Comparison of ENCODE assay signal across 9 mouse cellular contexts in the genomic region with DNA sequence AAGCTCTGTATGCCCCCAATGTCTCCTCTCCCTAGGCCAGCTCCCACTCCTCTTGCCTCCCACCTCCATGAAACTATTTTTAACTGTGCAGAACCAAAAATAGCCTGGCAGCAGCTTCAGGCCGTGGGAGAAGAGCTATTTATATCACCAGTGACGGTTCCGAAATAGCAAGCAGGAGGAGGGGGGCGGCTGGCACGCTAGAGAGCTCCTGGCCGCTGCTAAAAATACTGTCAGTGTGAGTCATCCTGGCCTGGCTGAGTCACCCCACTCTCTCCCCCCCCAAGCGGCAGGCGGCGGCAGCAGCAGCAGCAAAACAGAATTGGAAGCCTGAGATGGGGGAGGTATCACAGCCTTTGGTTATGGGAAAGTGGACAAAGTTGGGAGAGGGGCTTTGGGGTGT. TPM values are rescaled to one million over a fixed set of nuclear protein-coding genes. Genes with fewer than 3 reads are reported as not detected.
DNase-seq lines count a peak whose midpoint lies in the region; ATAC-seq and TF ChIP-seq lines count a peak whose summit lies in the region.
"Had no signal": no experiment of that assay in that cellular context is flagged by ENCODE, and none has a peak within 500 bp of the region (broad histone marks: within the 10 kb centered on the region; RNA-seq: fewer than 3 reads in every experiment).

No protein-coding gene starts in this region.

- no peaks in the 10 kb centered on the region for H3K9me3 ChIP-seq in kidney, embryonic 15.5 days (replicated peaks)
- H3K9me3 ChIP-seq in CH12.LX (replicated peaks; ENCODE audit: low read length), result peaks cover 5% of the 10 kb centered on the region

- no peak; the same call in 1 of the 2 replicates for TF ChIP-seq EP300 in CH12.LX (IDR thresholded peaks at IDR 0.05; ENCODE audit: low read length)

- no peak for TF ChIP-seq POLR2A in kidney, adult 2 months (IDR thresholded peaks at IDR 0.05; ENCODE audit: low read depth, low read length)
- TF ChIP-seq POLR2A in CH12.LX (IDR thresholded peaks at IDR 0.05; ENCODE audit: low read depth, low read length), result no peak
- TF ChIP-seq POLR2A in cerebellum, adult 2 months (IDR thresholded peaks at IDR 0.05; ENCODE audit: borderline replicate concordance, insufficient read depth, low read length), result no peak

- no peak overlapping the region for H3K9ac ChIP-seq in kidney, embryonic 15.5 days
- no peak overlapping the region for H3K9ac ChIP-seq in CH12.LX (ENCODE audit: insufficient read depth, low read depth)

- no peaks in the 10 kb centered on the region for H3K79me2 ChIP-seq in CH12.LX (replicated peaks; ENCODE audit: control insufficient read depth, extremely low read depth, insufficient read depth, poor library complexity, severe bottlenecking)

- ATAC-seq in kidney, embryonic 15.5 days (replicated peaks; ENCODE audit: low FRiP score), result no peak
- ATAC-seq in megakaryocyte progenitor cell, adult 5-6 weeks (replicated peaks; ENCODE audit: poor library complexity), result peak; percentile 48; the same call in 1 of the 2 replicates

- no peak overlapping the region for H3K4me3 ChIP-seq in kidney, adult 2 months (ENCODE audit: insufficient read depth, low read depth, low read length)
- H3K4me3 ChIP-seq in kidney, embryonic 15.5 days (replicated peaks), result no peak overlapping the region
- H3K4me3 ChIP-seq in CH12.LX (replicated peaks in 1 of 3; ENCODE audit: low read depth in 2 of 3, low read length in 2 of 3, poor library complexity in 1 of 3), result no peak overlapping the region
- H3K4me3 ChIP-seq in cerebellum, adult 2 months (replicated peaks; ENCODE audit: insufficient read depth, low read depth, low read length), result peak overlapping the region; percentile 38

- 0 out of 2 replicates have a peak, but pooled peaks cover 3% of the 10 kb centered on the region for H3K27me3 ChIP-seq in kidney, adult 2 months (replicated peaks; ENCODE audit: control insufficient read depth, insufficient read depth, low read length)
- H3K27me3 ChIP-seq in kidney, embryonic 15.5 days, result peaks cover 78% of the 10 kb centered on the region
- peaks cover 72% of the 10 kb centered on the region for H3K27me3 ChIP-seq in CH12.LX (replicated peaks)
- H3K27me3 ChIP-seq in cerebellum, adult 2 months (ENCODE audit: control insufficient read depth, insufficient read depth, low read length), result no peaks in the 10 kb centered on the region

- DNase-seq in kidney, adult 2 months, result peak; percentile 23
- peak; percentile 58 for DNase-seq in CH12.LX (ENCODE audit: extremely low read depth)
- DNase-seq in cerebellum, adult 2 months, result peak; percentile 91 to 98
- DNase-seq in gastrocnemius, postnatal 36 days, result peak; percentile 54 to 70
- DNase-seq in layer of hippocampus, adult 18-20 months (ENCODE audit: low spot score in 2 of 2), result peak; percentile 76 to 88
- no peak for DNase-seq in spleen, adult 12 weeks (ENCODE audit: low spot score)

- TF ChIP-seq RAD21 in CH12.LX (IDR thresholded peaks at IDR 0.05; ENCODE audit: low read depth, low read length), result no peak

- intact Hi-C loops in gastrocnemius, postnatal 36 days (cut with DNase I), result no loop called here

- TF ChIP-seq CTCF in kidney, adult 2 months (conservative IDR thresholded peaks at IDR 0.05; ENCODE audit: insufficient read depth, insufficient read length, low read depth, low read length), result no peak
- TF ChIP-seq CTCF in CH12.LX (conservative IDR thresholded peaks at IDR 0.05 in 1 of 2, IDR thresholded peaks at IDR 0.05 in 1 of 2; ENCODE audit: low read depth in 2 of 2, low read length in 2 of 2), result peak in 1 of 2 experiments; percentile 35; a peak in 1 of 4 replicates
- TF ChIP-seq CTCF in cerebellum, adult 2 months (IDR thresholded peaks at IDR 0.05; ENCODE audit: borderline replicate concordance, insufficient read depth, low read depth, low read length), result 0 out of 2 replicates have a peak, but pooled peaks have one; percentile 8

- in situ Hi-C loops in CH12.LX (cut with MboI; ENCODE audit: low pct_ligation_motif_present, low pct_unique_long_range_greater_than_20kb, low sequenced_read_pairs), result loop anchor here (25.0 kb wide), 2 partner anchors 356 to 506 kb away; partner anchors contain the start of genes 2010003K11Rik, Rce1 and Syt12

- H3K4me2 ChIP-seq in kidney, embryonic 15.5 days, result no peak overlapping the region
- H3K4me2 ChIP-seq in CH12.LX (ENCODE audit: insufficient read depth, low read depth, poor library complexity, severe bottlenecking), result peak overlapping the region; percentile 19; the same call in 1 of the 2 replicates

- under 1% methylated on average over 9 of the region's 9 CpGs for WGBS in kidney, adult 2 months
- 5% methylated on average over 9 of the region's 9 CpGs for WGBS in kidney, embryonic 15.5 days
- WGBS in cerebellum, adult 2 months, result under 1% methylated on average over 9 of the region's 9 CpGs

- no peaks in the 10 kb centered on the region for H3K4me1 ChIP-seq in kidney, adult 2 months (ENCODE audit: control insufficient read depth, insufficient read depth, low read length)
- H3K4me1 ChIP-seq in kidney, embryonic 15.5 days, result peaks cover 3% of the 10 kb centered on the region
- H3K4me1 ChIP-seq in CH12.LX (ENCODE audit: control insufficient read depth in 1 of 2, insufficient read depth in 2 of 2), result peaks cover 6 to 8% of the 10 kb centered on the region in 2 experiments
- peaks cover 35% of the 10 kb centered on the region for H3K4me1 ChIP-seq in cerebellum, adult 2 months (ENCODE audit: control insufficient read depth, insufficient read depth, low read length)

- dilution Hi-C loops in CH12.LX (cut with MboI; ENCODE audit: extremely low pct_ligation_motif_present, extremely low pct_unique_long_range_greater_than_20kb, low sequenced_read_pairs), result no loop called here

- H3K27ac ChIP-seq in kidney, adult 2 months (ENCODE audit: insufficient read depth, low read depth, low read length), result no peak overlapping the region
- H3K27ac ChIP-seq in kidney, embryonic 15.5 days, result no peak overlapping the region
- no peak overlapping the region for H3K27ac ChIP-seq in CH12.LX (ENCODE audit: insufficient read depth, low read depth)
- peak overlapping the region; percentile 64 for H3K27ac ChIP-seq in cerebellum, adult 2 months (ENCODE audit: insufficient read depth, low read length)

- no peaks in the 10 kb centered on the region for H3K36me3 ChIP-seq in kidney, adult 2 months (ENCODE audit: control insufficient read depth, insufficient read depth, low read length)
- no peaks in the 10 kb centered on the region for H3K36me3 ChIP-seq in kidney, embryonic 15.5 days
- no peaks in the 10 kb centered on the region for H3K36me3 ChIP-seq in CH12.LX (replicated peaks in 1 of 2; ENCODE audit: control insufficient read depth in 1 of 2, insufficient read depth in 1 of 2, low read length in 1 of 2)

RNA-seq across cellular contexts. Expression of gene Npas4, which starts 2.8 kb away (rescaled TPM):
- 0.05 and 0.23 TPM in 2 replicates for polyA plus RNA-seq in kidney, adult 2 months (2012; rRNA removed)
- 0.18 TPM in 1 of 2 replicates, not detected in the other for polyA plus RNA-seq in kidney, embryonic 15.5 days (2015; fragmentation: Nextera tagmentation; extraction: Ambion mirVana)
- total RNA-seq in CH12.LX (2012; rRNA removed) (not detected in 2 replicates), CH12.LX (2014; rRNA removed) (not detected in 2 replicates)
- polyA plus RNA-seq in CH12.LX (2012; ENCODE audit: insufficient read length, low read depth), result not detected in 2 replicates
- 2.5 and 2.9 TPM in 2 replicates for polyA plus RNA-seq in cerebellum, adult 2 months (2012; rRNA removed)
- under 1 TPM in 1 of 2 experiments, not detected in 1; 0.07 TPM for total RNA-seq in gastrocnemius, postnatal 36 days (2021)
- 10 to 100 TPM; 12.4 to 15.1 TPM for total RNA-seq in layer of hippocampus, adult 18-20 months (2021)
- not detected in 2 replicates for total RNA-seq in megakaryocyte progenitor cell, adult 5-6 weeks (2015)
- not detected in 2 replicates for total RNA-seq in megakaryocyte progenitor cell, adult 5-6 weeks (2017)
- total RNA-seq: liver, adult 2 months had no signal
- polyA plus RNA-seq: liver, adult 2 months had no signal

RNA-seq across cellular contexts. Expression of gene Slc29a2, which starts 30.8 kb away (rescaled TPM):
- polyA plus RNA-seq in kidney, adult 2 months (2012; rRNA removed), result 14.2 and 14.4 TPM in 2 replicates
- 6.0 and 7.0 TPM in 2 replicates for polyA plus RNA-seq in kidney, embryonic 15.5 days (2015; fragmentation: Nextera tagmentation; extraction: Ambion mirVana)
- total RNA-seq in CH12.LX (2012; rRNA removed), result 4.2 and 6.7 TPM in 2 replicates
- total RNA-seq in CH12.LX (2014; rRNA removed), result 0.96 and 2.1 TPM in 2 replicates
- polyA plus RNA-seq in CH12.LX (2012; ENCODE audit: insufficient read length, low read depth), result 5.6 and 6.6 TPM in 2 replicates
- 23.8 and 24.0 TPM in 2 replicates for polyA plus RNA-seq in cerebellum, adult 2 months (2012; rRNA removed)
- 1 to 10 TPM; 5.9 to 6.9 TPM for total RNA-seq in gastrocnemius, postnatal 36 days (2021)
- total RNA-seq in layer of hippocampus, adult 18-20 months (2021), result 10 to 100 TPM; 16.0 to 17.5 TPM
- total RNA-seq in megakaryocyte progenitor cell, adult 5-6 weeks (2015), result 3.6 and 5.2 TPM in 2 replicates
- total RNA-seq in megakaryocyte progenitor cell, adult 5-6 weeks (2017), result 1.1 and 2.9 TPM in 2 replicates

RNA-seq across cellular contexts. Expression of gene Mrpl11, which starts 31.0 kb away (rescaled TPM):
- 47.6 and 55.2 TPM in 2 replicates for polyA plus RNA-seq in kidney, adult 2 months (2012; rRNA removed)
- polyA plus RNA-seq in kidney, embryonic 15.5 days (2015; fragmentation: Nextera tagmentation; extraction: Ambion mirVana), result 108 and 125 TPM in 2 replicates
- total RNA-seq in CH12.LX (2012; rRNA removed) (74.0 and 100 TPM in 2 replicates), CH12.LX (2014; rRNA removed) (160 and 171 TPM in 2 replicates)
- polyA plus RNA-seq in CH12.LX (2012; ENCODE audit: insufficient read length, low read depth), result 101 and 102 TPM in 2 replicates
- polyA plus RNA-seq in cerebellum, adult 2 months (2012; rRNA removed), result 68.5 and 74.2 TPM in 2 replicates
- 10 to 100 TPM; 56.3 to 58.7 TPM for total RNA-seq in gastrocnemius, postnatal 36 days (2021)
- 10 to 100 TPM; 60.7 to 62.1 TPM for total RNA-seq in layer of hippocampus, adult 18-20 months (2021)
- 32.3 and 32.4 TPM in 2 replicates for total RNA-seq in megakaryocyte progenitor cell, adult 5-6 weeks (2015)
- total RNA-seq in megakaryocyte progenitor cell, adult 5-6 weeks (2017), result 51.6 and 63.6 TPM in 2 replicates

RNA-seq across cellular contexts. Expression of gene B4gat1, which starts 45.7 kb away (rescaled TPM):
- 45.0 and 50.6 TPM in 2 replicates for polyA plus RNA-seq in kidney, adult 2 months (2012; rRNA removed)
- polyA plus RNA-seq in kidney, embryonic 15.5 days (2015; fragmentation: Nextera tagmentation; extraction: Ambion mirVana), result 51.0 and 51.7 TPM in 2 replicates
- total RNA-seq in CH12.LX (2012; rRNA removed) (9.8 and 12.1 TPM in 2 replicates), CH12.LX (2014; rRNA removed) (6.9 and 7.7 TPM in 2 replicates)
- 5.2 and 5.6 TPM in 2 replicates for polyA plus RNA-seq in CH12.LX (2012; ENCODE audit: insufficient read length, low read depth)
- 104 and 108 TPM in 2 replicates for polyA plus RNA-seq in cerebellum, adult 2 months (2012; rRNA removed)
- 10 to 100 TPM; 20.5 to 20.8 TPM for total RNA-seq in gastrocnemius, postnatal 36 days (2021)
- 100 to 1,000 TPM; 114 to 120 TPM for total RNA-seq in layer of hippocampus, adult 18-20 months (2021)
- total RNA-seq in megakaryocyte progenitor cell, adult 5-6 weeks (2015), result 0.99 TPM in 1 of 2 replicates, not detected in the other
- 0.75 TPM in 1 of 2 replicates, not detected in the other for total RNA-seq in megakaryocyte progenitor cell, adult 5-6 weeks (2017)

RNA-seq across cellular contexts. Expression of gene AC124502.3, which starts 45.8 kb away (rescaled TPM):
- polyA plus RNA-seq in kidney, adult 2 months (2012; rRNA removed), result 0.46 and 0.66 TPM in 2 replicates
- polyA plus RNA-seq in kidney, embryonic 15.5 days (2015; fragmentation: Nextera tagmentation; extraction: Ambion mirVana), result 2.1 and 2.3 TPM in 2 replicates
- 1.3 and 2.1 TPM in 2 replicates for total RNA-seq in CH12.LX (2012; rRNA removed)
- total RNA-seq in CH12.LX (2014; rRNA removed), result 0.15 and 0.22 TPM in 2 replicates
- 0.29 TPM in 1 of 2 replicates, not detected in the other for polyA plus RNA-seq in CH12.LX (2012; ENCODE audit: insufficient read length, low read depth)
- polyA plus RNA-seq in cerebellum, adult 2 months (2012; rRNA removed), result 5.0 and 5.7 TPM in 2 replicates
- under 1 TPM; 0.87 to 0.96 TPM for total RNA-seq in gastrocnemius, postnatal 36 days (2021)
- total RNA-seq in layer of hippocampus, adult 18-20 months (2021), result 1 to 10 TPM; 6.2 to 6.7 TPM
- total RNA-seq in megakaryocyte progenitor cell, adult 5-6 weeks (2015), result 6.1 and 6.4 TPM in 2 replicates
- total RNA-seq in megakaryocyte progenitor cell, adult 5-6 weeks (2017), result 8.0 and 8.2 TPM in 2 replicates

Comparison
In these comparisons a context has a peak if more than half of its experiments do, and no peak if none do; other contexts are left out.
1. RNA of gene Npas4, which starts 2.8 kb away (total RNA-seq): 12.4 to 15.1 TPM in layer of hippocampus, adult 18-20 months; 0.07 TPM in gastrocnemius, postnatal 36 days, not detected in CH12.LX and not detected in megakaryocyte progenitor cell, adult 5-6 weeks; every median in the first group is over 10 times any median in the second.